Mouse (Mus musculus): ENCODE results near the gene Dph2. TPM values are rescaled to one million over a fixed set of nuclear protein-coding genes. Genes with fewer than 3 reads are reported as not detected.

The Dph2 gene
- total and polyA plus RNA-seq, 3 experiments: 25.2 to 27.2 TPM; not detected in 1

DNA sequence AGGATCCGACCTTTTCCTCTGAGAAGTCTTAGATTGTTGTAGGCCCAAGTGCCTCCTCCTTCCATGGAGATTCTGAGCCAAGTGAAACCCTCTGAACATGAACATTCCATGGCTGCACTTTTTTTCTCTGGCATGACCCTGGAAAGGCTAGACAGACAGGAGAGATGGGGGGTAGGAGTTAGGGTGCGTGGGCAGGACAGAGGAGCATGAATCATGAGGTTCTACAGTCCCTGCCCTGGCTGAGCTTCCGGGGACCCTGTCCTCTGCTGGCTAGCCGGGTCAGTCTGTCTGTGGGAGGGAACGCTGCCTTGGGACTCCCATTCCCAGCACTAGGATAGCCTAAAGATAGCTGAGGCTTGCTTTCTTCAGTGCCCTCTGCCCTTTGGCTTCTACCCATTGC lies 47.4 kb downstream of the Dph2 start:
- Histone ChIP-seq H3K4me3 (ENCODE audit: control insufficient read depth in 1 of 2, insufficient read depth in 1 of 2, low read depth in 2 of 2, low read length in 2 of 2) (no peak overlapping the region), H3K9me3 (replicated peaks; ENCODE audit: insufficient read depth, low read length) (no peaks in the 10 kb centered on the region), H3K36me3 (ENCODE audit: control insufficient read depth in 1 of 2, insufficient read depth in 2 of 2, low read length in 2 of 2) (no peaks in the 10 kb centered on the region; a peak in 1 of 4 replicates), H3K79me2 (ENCODE audit: control insufficient read depth, insufficient read depth, low read length, poor library complexity) (no peaks in the 10 kb centered on the region), H3K27ac (ENCODE audit: control insufficient read depth, low read depth, low read length) (no peak overlapping the region), H3K9ac (ENCODE audit: control insufficient read depth, low read depth, low read length, poor library complexity, severe bottlenecking) (no peak overlapping the region), H3K4me1 (ENCODE audit: control insufficient read depth in 1 of 2, insufficient read depth in 2 of 2, low read length in 2 of 2) (no peaks in the 10 kb centered on the region), H3K27me3 (ENCODE audit: control insufficient read depth in 1 of 2, insufficient read depth in 2 of 2, low read length in 2 of 2) (no peaks in the 10 kb centered on the region)
- DNase-seq (ENCODE audit: low read depth, low spot score): no peak
- TF ChIP-seq BHLHE40 (IDR thresholded peaks at IDR 0.05; ENCODE audit: borderline replicate concordance, low read depth, low read length) (no peak), MYB (IDR thresholded peaks at IDR 0.05; ENCODE audit: low read depth, low read length) (no peak), CTCF (IDR thresholded peaks at IDR 0.05 in 2 of 3, conservative IDR thresholded peaks at IDR 0.05 in 1 of 3; ENCODE audit: control insufficient read depth in 1 of 3, insufficient read depth in 1 of 3, low read depth in 2 of 3, low read length in 3 of 3, poor library complexity in 1 of 3, severe bottlenecking in 1 of 3) (no peak), CHD2 (IDR thresholded peaks at IDR 0.05; ENCODE audit: low read length) (no peak), ZNF384 (IDR thresholded peaks at IDR 0.05; ENCODE audit: low read depth, low read length) (no peak), TBP (IDR thresholded peaks at IDR 0.05; ENCODE audit: low read depth, low read length) (no peak), ZMIZ1 (IDR thresholded peaks at IDR 0.05; ENCODE audit: low read depth, low read length) (no peak), ZC3H11A (IDR thresholded peaks at IDR 0.05; ENCODE audit: low read depth, low read length) (no peak), GABPA (IDR thresholded peaks at IDR 0.05; ENCODE audit: low read depth, low read length) (no peak), ETS1 (IDR thresholded peaks at IDR 0.05; ENCODE audit: low read depth, low read length) (no peak)

DNA sequence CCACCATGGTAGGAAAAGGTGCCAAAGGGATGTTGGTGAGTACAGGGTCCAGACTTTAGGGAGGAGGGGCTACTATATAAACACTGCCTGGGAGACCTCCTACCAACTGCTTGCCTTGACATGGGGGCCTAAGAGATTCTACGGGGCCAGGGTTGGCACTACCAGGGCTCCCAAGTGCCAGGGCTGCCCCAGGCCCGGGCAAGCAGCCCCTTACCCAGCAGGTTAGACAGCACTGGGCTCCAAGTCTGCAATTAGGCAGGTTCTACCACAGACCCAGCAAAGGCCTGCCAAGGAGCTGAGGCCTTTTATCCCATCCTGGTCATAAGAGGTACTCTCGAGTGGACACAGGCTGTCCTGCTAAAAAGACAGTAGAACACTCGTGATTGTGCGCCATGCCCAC lies 48.7 kb downstream of the Dph2 start:
- Histone ChIP-seq H3K27me3 (ENCODE audit: control insufficient read depth in 1 of 2, insufficient read depth in 2 of 2, low read length in 2 of 2) (no peaks in the 10 kb centered on the region), H3K79me2 (ENCODE audit: control insufficient read depth, insufficient read depth, low read length, poor library complexity) (no peaks in the 10 kb centered on the region), H3K27ac (ENCODE audit: control insufficient read depth, low read depth, low read length) (no peak overlapping the region), H3K36me3 (ENCODE audit: control insufficient read depth in 1 of 2, insufficient read depth in 2 of 2, low read length in 2 of 2) (peaks cover 0 to 2% of the 10 kb centered on the region in 2 experiments; a peak in 2 of 4 replicates), H3K4me3 (ENCODE audit: control insufficient read depth in 1 of 2, insufficient read depth in 1 of 2, low read depth in 2 of 2, low read length in 2 of 2) (no peak overlapping the region), H3K9me3 (replicated peaks; ENCODE audit: insufficient read depth, low read length) (no peaks in the 10 kb centered on the region), H3K9ac (ENCODE audit: control insufficient read depth, low read depth, low read length, poor library complexity, severe bottlenecking) (no peak overlapping the region), H3K4me1 (ENCODE audit: control insufficient read depth in 1 of 2, insufficient read depth in 2 of 2, low read length in 2 of 2) (peaks cover 0 to 3% of the 10 kb centered on the region in 2 experiments; a peak in 2 of 4 replicates)
- no peak for DNase-seq (ENCODE audit: low read depth, low spot score)
- TF ChIP-seq GABPA (IDR thresholded peaks at IDR 0.05; ENCODE audit: low read depth, low read length) (no peak), POLR2AphosphoS5 (IDR thresholded peaks at IDR 0.05; ENCODE audit: borderline replicate concordance, low read depth, low read length) (no peak), RAD21 (IDR thresholded peaks at IDR 0.05; ENCODE audit: low read depth, low read length) (no peak), NELFE (IDR thresholded peaks at IDR 0.05; ENCODE audit: low read depth, low read length) (no peak), POLR2AphosphoS2 (IDR thresholded peaks at IDR 0.05; ENCODE audit: low read length) (no peak), KAT2A (conservative IDR thresholded peaks at IDR 0.05; ENCODE audit: low read depth, low read length) (no peak), NRF1 (IDR thresholded peaks at IDR 0.05; ENCODE audit: insufficient read depth, low read depth, low read length, poor library complexity, severe bottlenecking) (no peak), ZC3H11A (IDR thresholded peaks at IDR 0.05; ENCODE audit: low read depth, low read length) (no peak), MYB (IDR thresholded peaks at IDR 0.05; ENCODE audit: low read depth, low read length) (no peak), EP300 (IDR thresholded peaks at IDR 0.05; ENCODE audit: low read depth in 1 of 2, low read length in 2 of 2) (no peak), ETS1 (IDR thresholded peaks at IDR 0.05; ENCODE audit: low read depth, low read length) (no peak), MXI1 (IDR thresholded peaks at IDR 0.05; ENCODE audit: low read depth, low read length) (no peak), POLR2A (IDR thresholded peaks at IDR 0.05; ENCODE audit: control insufficient read depth in 1 of 2, insufficient read depth in 1 of 2, low read depth in 1 of 2, low read length in 2 of 2, poor library complexity in 1 of 2) (no peak), CHD2 (IDR thresholded peaks at IDR 0.05; ENCODE audit: low read length) (no peak), MYC (IDR thresholded peaks at IDR 0.05; ENCODE audit: low read depth, low read length) (no peak), CHD1 (IDR thresholded peaks at IDR 0.05; ENCODE audit: low read depth, low read length) (no peak), ZKSCAN1 (IDR thresholded peaks at IDR 0.05; ENCODE audit: low read depth, low read length) (no peak), BHLHE40 (IDR thresholded peaks at IDR 0.05; ENCODE audit: borderline replicate concordance, low read depth, low read length) (no peak)
